Mouse (Mus musculus) CH12.LX (cell line): ENCODE data around the gene Zswim1. TPM values are rescaled to one million over a fixed set of nuclear protein-coding genes. Genes with fewer than 3 reads are reported as not detected.

Experiments
- DNase-seq: peaks from one replicate; pipeline ENCODE4 v3.0.0-alpha.2; 2013; ENCODE audit errors: extremely low read depth
- H3K27ac ChIP-seq: 2 replicates; pipeline ENCODE4 v1.5.1; 2012; ENCODE audit warnings: low read depth, mild to moderate bottlenecking, control low read depth, moderate library complexity; ENCODE audit not compliant: insufficient read depth
- H3K27me3 ChIP-seq: replicated peaks from 2 replicates; pipeline ENCODE3; 2012; ENCODE audit warnings: inconsistent platforms
- H3K36me3 ChIP-seq, 2 experiments: replicated peaks in 1 of 2; 2 replicates each; pipeline versions ENCODE3 to v1.6.1; 2012; ENCODE audit warnings: inconsistent platforms in 1 of 2, low read length in 1 of 2, mild to moderate bottlenecking in 1 of 2, mixed read lengths in 1 of 2, moderate library complexity in 1 of 2; ENCODE audit not compliant: control insufficient read depth in 1 of 2, insufficient read depth in 1 of 2
- H3K4me1 ChIP-seq, 2 experiments: 2 replicates each; pipeline ENCODE4 v1.6.1; 2012; ENCODE audit warnings: inconsistent platforms in 1 of 2, moderate library complexity in 1 of 2; ENCODE audit not compliant: insufficient read depth in 2 of 2, control insufficient read depth in 1 of 2
- H3K4me2 ChIP-seq: 2 replicates; pipeline ENCODE4 v1.6.1; 2012; ENCODE audit warnings: low read depth, mild to moderate bottlenecking, control low read depth; ENCODE audit not compliant: poor library complexity, insufficient read depth, severe bottlenecking
- H3K4me3 ChIP-seq, 3 experiments: fragments of 150-350 bp in 1 of 3; sonication (generic) in 1 of 3; replicated peaks in 1 of 3; 2 replicates each; pipeline versions ENCODE3 to v1.5.1; 2011 to 2012; ENCODE audit warnings: low read depth in 2 of 3, low read length in 2 of 3, mild to moderate bottlenecking in 2 of 3, moderate library complexity in 2 of 3, control low read depth in 1 of 3, improper control_type of control experiment in 1 of 3, inconsistent platforms in 1 of 3, mixed read lengths in 1 of 3; ENCODE audit not compliant: poor library complexity in 1 of 3
- H3K79me2 ChIP-seq: replicated peaks from 2 replicates; pipeline ENCODE4 v1.6.1; 2012; ENCODE audit warnings: mild to moderate bottlenecking, moderate library complexity; ENCODE audit not compliant: control insufficient read depth, poor library complexity, insufficient read depth, severe bottlenecking; ENCODE audit errors: extremely low read depth
- H3K9ac ChIP-seq: 2 replicates; pipeline ENCODE4 v1.6.1; 2012; ENCODE audit warnings: low read depth, mild to moderate bottlenecking, control low read depth, moderate library complexity; ENCODE audit not compliant: insufficient read depth
- H3K9me3 ChIP-seq: replicated peaks from 2 replicates; pipeline ENCODE3; 2012; ENCODE audit warnings: low read length, inconsistent platforms, mixed read lengths
- BHLHE40 ChIP-seq: IDR thresholded peaks from 2 replicates; pipeline ENCODE4 v1.6.1; 2011; ENCODE audit warnings: mild to moderate bottlenecking, low read depth, low read length, improper control_type of control experiment
- CTCF ChIP-seq, 2 experiments: IDR thresholded peaks in 1 of 2; conservative IDR thresholded peaks in 1 of 2; 2 replicates each; pipeline ENCODE4 v1.5.1; 2011 to 2012; ENCODE audit warnings: low read depth in 2 of 2, low read length in 2 of 2, improper control_type of control experiment in 1 of 2, inconsistent platforms in 1 of 2, mild to moderate bottlenecking in 1 of 2, moderate library complexity in 1 of 2
- ELF1 ChIP-seq: IDR thresholded peaks from 2 replicates; pipeline ENCODE4 v1.6.1; 2014; ENCODE audit warnings: low read depth, mild to moderate bottlenecking, inconsistent platforms, low read length, improper control_type of control experiment
- ETS1 ChIP-seq: conservative IDR thresholded peaks from 2 replicates; pipeline ENCODE4 v1.6.1; 2012; ENCODE audit warnings: low read depth, mild to moderate bottlenecking, inconsistent platforms, low read length, improper control_type of control experiment, moderate library complexity
- HCFC1 ChIP-seq: IDR thresholded peaks from 2 replicates; pipeline ENCODE4 v1.6.1; 2012; ENCODE audit warnings: low read depth, mild to moderate bottlenecking, inconsistent platforms, low read length, improper control_type of control experiment
- IRF4 ChIP-seq: IDR thresholded peaks from 2 replicates; pipeline ENCODE4 v1.6.1; 2014; ENCODE audit warnings: low read depth, mild to moderate bottlenecking, inconsistent platforms, low read length, improper control_type of control experiment
- JUND ChIP-seq: conservative IDR thresholded peaks from 2 replicates; pipeline ENCODE4 v1.6.1; 2011; ENCODE audit warnings: low read depth, low read length, improper control_type of control experiment
- MAX ChIP-seq: IDR thresholded peaks from 2 replicates; pipeline ENCODE4 v1.6.1; 2011; ENCODE audit warnings: low read length, improper control_type of control experiment
- MEF2A ChIP-seq: IDR thresholded peaks from 2 replicates; pipeline ENCODE4 v1.6.1; 2014; ENCODE audit warnings: low read depth, mild to moderate bottlenecking, inconsistent platforms, low read length, improper control_type of control experiment, borderline replicate concordance
- NELFE ChIP-seq: IDR thresholded peaks from 2 replicates; pipeline ENCODE4 v1.6.1; 2011; ENCODE audit warnings: low read depth, low read length, improper control_type of control experiment
- NRF1 ChIP-seq: IDR thresholded peaks from 2 replicates; pipeline ENCODE4 v1.6.1; 2014; ENCODE audit warnings: low read depth, mild to moderate bottlenecking, inconsistent platforms, low read length, improper control_type of control experiment, moderate library complexity
- RAD21 ChIP-seq: IDR thresholded peaks from 2 replicates; pipeline ENCODE4 v1.6.1; 2011; ENCODE audit warnings: low read depth, mild to moderate bottlenecking, low read length, improper control_type of control experiment, moderate library complexity
- RCOR1 ChIP-seq: conservative IDR thresholded peaks from 2 replicates; pipeline ENCODE4 v1.6.1; 2012; ENCODE audit warnings: low read depth, mild to moderate bottlenecking, inconsistent platforms, low read length, improper control_type of control experiment
- SIN3A ChIP-seq: IDR thresholded peaks from 2 replicates; pipeline ENCODE4 v1.6.1; 2012; ENCODE audit warnings: low read length, improper control_type of control experiment, inconsistent platforms
- SMC3 ChIP-seq: IDR thresholded peaks from 2 replicates; pipeline ENCODE4 v1.6.1; 2011; ENCODE audit warnings: low read depth, low read length, improper control_type of control experiment
- TCF12 ChIP-seq: IDR thresholded peaks from 2 replicates; pipeline ENCODE4 v1.6.1; 2014; ENCODE audit warnings: low read depth, mild to moderate bottlenecking, inconsistent platforms, low read length, improper control_type of control experiment
- USF1 ChIP-seq: IDR thresholded peaks from 2 replicates; pipeline ENCODE4 v1.6.1; 2014; ENCODE audit warnings: low read depth, mild to moderate bottlenecking, inconsistent platforms, low read length, improper control_type of control experiment
- USF2 ChIP-seq: conservative IDR thresholded peaks from 2 replicates; pipeline ENCODE4 v1.6.1; 2011; ENCODE audit warnings: low read depth, low read length, improper control_type of control experiment
- ZC3H11A ChIP-seq: IDR thresholded peaks from 2 replicates; pipeline ENCODE4 v1.6.1; 2012; ENCODE audit warnings: low read depth, mild to moderate bottlenecking, inconsistent platforms, low read length, improper control_type of control experiment
- ZKSCAN1 ChIP-seq: IDR thresholded peaks from 2 replicates; pipeline ENCODE4 v1.6.1; 2012; ENCODE audit warnings: low read depth, inconsistent platforms, low read length, improper control_type of control experiment, borderline replicate concordance
- ZNF384 ChIP-seq: IDR thresholded peaks from 2 replicates; pipeline ENCODE4 v1.6.1; 2012; ENCODE audit warnings: low read depth, low read length, improper control_type of control experiment, inconsistent platforms
- dilution Hi-C: fragments of 300-500 bp; cut with MboI; formaldehyde crosslinking; loops from 2 replicates; pipeline ENCODE4 v1.14.3; 2020; ENCODE audit warnings: low sequenced_read_pairs; ENCODE audit not compliant: extremely low pct_unique_long_range_greater_than_20kb, extremely low pct_ligation_motif_present
- in situ Hi-C: fragments of 300-500 bp; cut with MboI; formaldehyde crosslinking; loops from 3 replicates; pipeline ENCODE4 v1.14.3; 2019; ENCODE audit warnings: low sequenced_read_pairs, low pct_ligation_motif_present, low pct_unique_long_range_greater_than_20kb, mixed read lengths
- polyA plus RNA-seq: library from polyadenylated mRNA; unstranded; fragments of >175 nt; gene quantifications from 2 replicates; pipeline ENCODE4 v1.2.1, GENCODE M21; 2012; ENCODE audit warnings: low read depth; ENCODE audit not compliant: insufficient read length
- total RNA-seq, 2 experiments: library from RNA; depleted of rRNA; stranded (reverse); fragments of 300-350 nt in 1 of 2; fragments of >200 nt in 1 of 2; gene quantifications; 2 replicates each; pipeline ENCODE4 v1.2.3; 2012 to 2014

Zswim1 gene
- total and polyA plus RNA-seq, 3 experiments = 5.3 to 13.8 (median 9.5) TPM

GRCm38 (mm10) chr2:164793236-164793635, 29.2 kb upstream of the Zswim1 start:
- H3K9ac ChIP-seq = no peak overlapping the region
- in situ Hi-C loops = no loop called here

GRCm38 (mm10) chr2:164793772-164794171, 28.7 kb upstream of the Zswim1 start:
- no peaks in the 10 kb centered on the region for H3K27me3 ChIP-seq
- no peaks in the 10 kb centered on the region for H3K79me2 ChIP-seq
- no peak overlapping the region for H3K27ac ChIP-seq
- peaks cover 52 to 82% of the 10 kb centered on the region in 2 experiments for H3K36me3 ChIP-seq
- no peaks in the 10 kb centered on the region for H3K9me3 ChIP-seq
- TF ChIP-seq MEF2A = no peak
- TF ChIP-seq USF2 = no peak
- no peak for TF ChIP-seq SMC3
- TF ChIP-seq ETS1 = no peak
- TF ChIP-seq CTCF (conservative IDR thresholded peaks at IDR 0.05 in 1 of 2, IDR thresholded peaks at IDR 0.05 in 1 of 2; ENCODE audit: low read depth in 2 of 2, low read length in 2 of 2) = peak in 1 of 2 experiments; percentile 52; a peak in 2 of 4 replicates
- TF ChIP-seq BHLHE40 = no peak
- TF ChIP-seq JUND = no peak
- in situ Hi-C loops (no loop called here), dilution Hi-C loops (no loop called here)
- no peak overlapping the region for H3K4me2 ChIP-seq
- peaks cover 0 to 6% of the 10 kb centered on the region in 2 experiments; a peak in 2 of 4 replicates for H3K4me1 ChIP-seq
- no peak overlapping the region for H3K4me3 ChIP-seq
- no peak for DNase-seq
- no peak overlapping the region for H3K9ac ChIP-seq

More at GRCm38 (mm10) chr2:164793236-164793635, 29.2 kb upstream of the Zswim1 start:
- H3K79me2 ChIP-seq = no peaks in the 10 kb centered on the region
- dilution Hi-C loops = no loop called here
- H3K27ac ChIP-seq = no peak overlapping the region
- TF ChIP-seq CTCF (conservative IDR thresholded peaks at IDR 0.05 in 1 of 2, IDR thresholded peaks at IDR 0.05 in 1 of 2; ENCODE audit: low read depth in 2 of 2, low read length in 2 of 2) (peak; percentile 73), MAX (no peak), SMC3 (peak; percentile 37)
- H3K4me3 ChIP-seq = no peak overlapping the region
- DNase-seq = peak; percentile 62
- no peak overlapping the region for H3K4me2 ChIP-seq
- H3K9me3 ChIP-seq = no peaks in the 10 kb centered on the region
- H3K4me1 ChIP-seq = peaks cover 0 to 6% of the 10 kb centered on the region in 2 experiments; a peak in 2 of 4 replicates
- H3K27me3 ChIP-seq = no peaks in the 10 kb centered on the region
- peaks cover 52 to 87% of the 10 kb centered on the region in 2 experiments for H3K36me3 ChIP-seq

- dilution Hi-C loops (no loop called here), in situ Hi-C loops (no loop called here)
- Histone ChIP-seq H3K4me3 (no peak overlapping the region), H3K9ac (no peak overlapping the region), H3K9me3 (no peaks in the 10 kb centered on the region), H3K27ac (no peak overlapping the region), H3K4me1 (peaks cover 0 to 6% of the 10 kb centered on the region in 2 experiments; a peak in 2 of 4 replicates), H3K4me2 (no peak overlapping the region), H3K36me3 (peaks cover 52 to 83% of the 10 kb centered on the region in 2 experiments), H3K79me2 (no peaks in the 10 kb centered on the region), H3K27me3 (no peaks in the 10 kb centered on the region)
- TF ChIP-seq TCF12 = no peak
- no peak for TF ChIP-seq ZKSCAN1
- TF ChIP-seq SMC3 = no peak
- TF ChIP-seq MAX = no peak
- no peak for TF ChIP-seq USF1
- peak; percentile 83 to 90 for TF ChIP-seq CTCF (conservative IDR thresholded peaks at IDR 0.05 in 1 of 2, IDR thresholded peaks at IDR 0.05 in 1 of 2; ENCODE audit: low read depth in 2 of 2, low read length in 2 of 2)
- TF ChIP-seq USF2 = no peak
- no peak for TF ChIP-seq NELFE
- no peak for TF ChIP-seq ZNF384
- TF ChIP-seq ZC3H11A = no peak
- TF ChIP-seq IRF4 = no peak
- peak; percentile 57 for TF ChIP-seq RAD21
- TF ChIP-seq HCFC1 = no peak
- TF ChIP-seq ELF1 = no peak
- TF ChIP-seq RCOR1 = no peak
- TF ChIP-seq SIN3A = no peak
- TF ChIP-seq NRF1 = no peak
- peak; percentile 79 for DNase-seq
Measured at GRCm38 (mm10) chr2:164794293-164794692, 28.2 kb upstream of the Zswim1 start.
